Mouse (Mus musculus) embryonic facial prominence, embryonic 13.5 days (tissue): ENCODE measurements around the gene Fam57a. TPM values are rescaled to one million over a fixed set of nuclear protein-coding genes. Genes with fewer than 3 reads are reported as not detected.

Experiments
- ATAC-seq: fragments of 200-750 bp; cut with Nextera tagmentation; 2 replicates; pipeline ENCODE4 v1.8.0; 2017; ENCODE audit warnings: low read depth; ENCODE audit not compliant: insufficient number of reproducible peaks, insufficient read depth, low FRiP score, low TSS enrichment
- H3K27ac ChIP-seq: fragments of 300-500 bp; sonication (generic); 2 replicates; pipeline ENCODE4 v1.5.1; 2015; ENCODE audit warnings: moderate library complexity, mild to moderate bottlenecking, inconsistent platforms
- H3K27me3 ChIP-seq: fragments of 300-500 bp; sonication (generic); 2 replicates; pipeline ENCODE4 v1.6.1; 2015; ENCODE audit warnings: mild to moderate bottlenecking, inconsistent platforms
- H3K36me3 ChIP-seq: fragments of 300-500 bp; sonication (generic); 2 replicates; pipeline ENCODE4 v1.6.1; 2015; ENCODE audit warnings: mild to moderate bottlenecking, inconsistent platforms
- H3K4me1 ChIP-seq: fragments of 300-500 bp; sonication (generic); 2 replicates; pipeline ENCODE4 v1.6.1; 2015; ENCODE audit warnings: inconsistent platforms
- H3K4me2 ChIP-seq: fragments of 300-500 bp; sonication (generic); 2 replicates; pipeline ENCODE4 v1.6.1; 2015; ENCODE audit warnings: moderate library complexity, mild to moderate bottlenecking, inconsistent platforms
- H3K4me3 ChIP-seq: fragments of 300-500 bp; sonication (generic); 2 replicates; pipeline ENCODE4 v1.5.1; 2015; ENCODE audit warnings: mild to moderate bottlenecking, inconsistent platforms
- H3K9ac ChIP-seq: fragments of 300-500 bp; sonication (generic); 2 replicates; pipeline ENCODE4 v1.6.1; 2015; ENCODE audit warnings: mild to moderate bottlenecking, inconsistent platforms
- H3K9me3 ChIP-seq: fragments of 300-500 bp; sonication (generic); 2 replicates; pipeline ENCODE4 v1.6.1; 2016; ENCODE audit warnings: inconsistent platforms
- WGBS: fragments of 180-500 bp; shearing (Covaris S2); methylation state at CpG from one replicate; pipeline ENCODE4 v1.1.7; 2015; ENCODE audit warnings: mixed read lengths; 5-methylcytosine and 5-hydroxymethylcytosine counted together
- polyA plus RNA-seq: library from polyadenylated mRNA; unstranded; fragments of >200 nt; fragmentation: Nextera tagmentation; extraction: Ambion mirVana; gene quantifications from 2 replicates; pipeline ENCODE4 v1.2.1, GENCODE M21; 2015

Gene Fam57a
- polyA plus RNA-seq, 1 experiment from 2014 or later: 20.8 TPM

- H3K9me3 ChIP-seq: no peaks in the 10 kb centered on the region
- no peak for ATAC-seq
- no peak overlapping the region for H3K9ac ChIP-seq
- H3K4me2 ChIP-seq: no peak overlapping the region
- peaks cover 4% of the 10 kb centered on the region for H3K4me1 ChIP-seq
- 92% methylated on average over 2 of the region's 2 CpGs for WGBS
- H3K36me3 ChIP-seq: peaks cover 41% of the 10 kb centered on the region
- no peak overlapping the region for H3K4me3 ChIP-seq
- no peak overlapping the region for H3K27ac ChIP-seq
- no peaks in the 10 kb centered on the region for H3K27me3 ChIP-seq
Measured at GRCm38 (mm10) chr11:76154200-76154599, 25.3 kb upstream of the Fam57a start.

DNA sequence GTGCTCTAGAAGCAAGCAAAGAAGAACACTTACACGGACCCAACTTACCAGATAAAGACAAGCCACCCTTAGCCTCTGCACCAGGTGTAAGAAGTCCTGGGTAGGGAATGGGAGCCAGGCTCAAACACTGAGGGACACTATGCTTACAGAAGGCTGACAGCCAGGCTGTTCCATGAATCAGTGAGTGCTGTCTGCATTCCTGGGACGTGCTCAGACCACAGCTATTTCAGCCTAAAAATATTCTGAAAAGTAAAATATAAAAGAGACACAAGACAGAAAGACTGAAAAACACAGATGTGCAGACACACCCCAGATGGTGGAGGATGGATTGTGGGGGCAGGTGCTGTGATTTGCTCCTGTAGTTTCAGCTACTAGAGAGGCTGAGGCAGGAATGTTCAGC, 24.6 kb upstream of the Fam57a start:
- Histone ChIP-seq H3K4me2 (no peak overlapping the region), H3K27ac (no peak overlapping the region), H3K9ac (no peak overlapping the region), H3K4me1 (peaks cover 1% of the 10 kb centered on the region), H3K4me3 (no peak overlapping the region), H3K36me3 (peaks cover 47% of the 10 kb centered on the region), H3K27me3 (no peaks in the 10 kb centered on the region), H3K9me3 (no peaks in the 10 kb centered on the region)
- 73% methylated on average over 2 of the region's 2 CpGs for WGBS
- ATAC-seq: no peak

DNA sequence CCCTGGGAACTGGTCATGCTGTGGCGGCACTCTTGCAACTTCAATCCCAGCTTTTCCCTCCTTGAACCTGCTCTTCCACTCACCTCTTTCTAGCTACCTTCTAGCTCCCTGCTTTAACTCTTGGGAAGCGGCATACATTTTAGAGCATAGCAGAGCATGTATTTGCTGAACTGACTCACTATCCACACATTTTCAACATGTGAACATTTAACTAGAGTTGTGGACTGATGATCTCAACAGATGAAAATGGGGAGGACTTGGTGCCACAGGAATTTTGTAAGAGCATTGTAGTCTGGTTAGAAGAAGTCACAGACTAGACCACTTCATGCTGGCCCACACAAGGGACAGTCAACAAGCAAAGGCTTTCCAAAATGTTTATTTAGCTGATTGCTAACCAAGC, 21.1 kb upstream of the Fam57a start:
- H3K27me3 ChIP-seq: no peaks in the 10 kb centered on the region
- WGBS: 92% methylated on average over 2 of the region's 2 CpGs
- H3K36me3 ChIP-seq: peaks cover 58% of the 10 kb centered on the region
- H3K9me3 ChIP-seq: no peaks in the 10 kb centered on the region
- H3K4me3 ChIP-seq: no peak overlapping the region
- H3K27ac ChIP-seq: no peak overlapping the region
- H3K4me2 ChIP-seq: no peak overlapping the region
- H3K4me1 ChIP-seq: peaks cover 12% of the 10 kb centered on the region
- ATAC-seq: no peak
- no peak overlapping the region for H3K9ac ChIP-seq

DNA sequence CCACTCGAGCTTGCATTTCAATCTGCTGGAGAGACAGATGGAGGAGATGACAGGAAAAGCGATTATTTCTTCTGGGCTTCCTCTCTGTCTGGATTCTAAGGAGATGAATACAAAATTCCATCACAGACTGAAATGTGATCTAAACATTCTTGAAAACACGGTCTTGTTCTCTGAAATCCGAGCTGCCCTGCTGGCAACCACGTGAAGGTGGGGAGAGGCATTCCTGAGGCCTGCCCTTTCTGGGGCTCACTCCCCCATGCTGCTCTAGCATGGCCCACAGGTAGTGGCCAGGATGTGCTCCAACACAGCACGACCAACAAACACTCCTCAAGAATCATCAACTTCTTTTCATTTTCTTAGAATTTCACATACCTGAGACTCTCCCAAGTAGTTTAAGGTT, 19.2 kb upstream of the Fam57a start:
- H3K4me1 ChIP-seq: peaks cover 12% of the 10 kb centered on the region
- no peak overlapping the region for H3K4me2 ChIP-seq
- H3K36me3 ChIP-seq: peaks cover 48% of the 10 kb centered on the region
- no peaks in the 10 kb centered on the region for H3K27me3 ChIP-seq
- H3K27ac ChIP-seq: peak overlapping the region; percentile 78
- no peak overlapping the region for H3K4me3 ChIP-seq
- 0 out of 2 replicates have a peak overlapping the region, but pooled peaks have one; percentile 49 for H3K9ac ChIP-seq
- WGBS: 23% methylated on average over 6 of the region's 6 CpGs
- H3K9me3 ChIP-seq: no peaks in the 10 kb centered on the region
- ATAC-seq: no peak

- Histone ChIP-seq H3K4me1 (peaks cover 9% of the 10 kb centered on the region; the same call in 1 of the 2 replicates), H3K36me3 (peaks cover 14% of the 10 kb centered on the region), H3K9me3 (no peaks in the 10 kb centered on the region), H3K27ac (no peak overlapping the region), H3K4me2 (no peak overlapping the region), H3K9ac (no peak overlapping the region), H3K27me3 (no peaks in the 10 kb centered on the region), H3K4me3 (no peak overlapping the region)
- WGBS: 93% methylated on average over 4 of the region's 4 CpGs
- ATAC-seq: no peak
Measured at GRCm38 (mm10) chr11:76166657-76167056, 12.8 kb upstream of the Fam57a start.

DNA sequence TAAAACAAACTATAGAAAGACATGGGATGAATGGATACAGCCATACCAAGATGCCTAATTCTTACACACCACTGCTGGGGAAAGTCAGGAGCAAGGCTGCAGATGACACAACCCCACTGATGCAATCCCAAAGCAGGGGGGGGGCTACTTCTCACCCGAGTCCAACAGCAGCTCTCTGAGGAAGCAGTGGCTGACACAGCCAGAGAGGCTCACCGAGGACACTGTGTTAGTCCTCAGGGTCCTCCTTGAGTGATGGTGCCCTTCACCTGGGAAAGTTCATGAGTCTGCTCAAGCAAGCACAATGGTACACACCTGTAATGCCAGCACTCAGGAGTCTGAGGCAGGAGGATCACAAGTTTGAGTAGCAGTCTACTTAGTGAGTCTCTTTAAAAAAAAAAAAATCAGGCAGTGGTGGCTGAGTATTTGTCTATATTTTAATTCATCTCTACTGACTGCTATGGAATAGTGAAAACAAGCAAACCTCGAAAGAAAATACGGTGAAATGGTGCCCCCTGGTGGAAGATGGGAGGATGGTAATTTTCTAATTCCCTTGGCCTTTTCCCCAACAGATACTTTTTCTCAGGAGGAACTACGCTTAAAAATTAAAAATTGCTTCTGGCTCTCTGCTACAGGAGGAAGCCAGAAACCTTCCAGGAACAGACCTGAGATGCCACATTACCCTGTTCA, 12.2 kb upstream of the Fam57a start:
- H3K27me3 ChIP-seq: no peaks in the 10 kb centered on the region
- no peak overlapping the region for H3K9ac ChIP-seq
- H3K4me3 ChIP-seq: no peak overlapping the region
- 26% methylated on average over 5 of the region's 5 CpGs for WGBS
- H3K27ac ChIP-seq: no peak overlapping the region
- H3K4me2 ChIP-seq: no peak overlapping the region
- H3K4me1 ChIP-seq: peaks cover 9% of the 10 kb centered on the region; the same call in 1 of the 2 replicates
- H3K9me3 ChIP-seq: no peaks in the 10 kb centered on the region
- H3K36me3 ChIP-seq: peaks cover 15% of the 10 kb centered on the region
- ATAC-seq: no peak

DNA sequence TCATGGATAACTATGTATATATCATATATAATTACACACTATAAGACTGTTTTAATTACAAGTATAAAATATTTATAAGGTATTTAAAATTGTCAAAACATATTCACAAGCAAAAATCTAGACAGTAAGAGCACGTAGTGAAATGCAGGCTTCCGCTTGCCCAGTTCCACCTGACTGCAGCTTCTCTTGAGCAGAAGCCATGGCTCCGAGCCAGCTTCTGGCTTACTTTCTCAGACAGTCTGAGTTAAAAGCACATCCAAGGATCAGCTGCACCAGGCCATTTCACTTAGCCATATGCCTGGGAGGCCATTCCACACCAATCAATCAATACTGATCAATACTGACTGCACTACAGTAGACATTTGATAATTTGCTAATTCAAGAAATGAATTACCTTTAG, 10.5 kb upstream of the Fam57a start:
- H3K9me3 ChIP-seq: no peaks in the 10 kb centered on the region
- no peak overlapping the region for H3K27ac ChIP-seq
- WGBS: 68% methylated on average over 3 of the region's 3 CpGs
- H3K36me3 ChIP-seq: peaks cover 22% of the 10 kb centered on the region
- H3K4me1 ChIP-seq: peaks cover 9% of the 10 kb centered on the region; the same call in 1 of the 2 replicates
- no peak overlapping the region for H3K4me2 ChIP-seq
- H3K4me3 ChIP-seq: no peak overlapping the region
- no peak for ATAC-seq
- H3K27me3 ChIP-seq: no peaks in the 10 kb centered on the region
- no peak overlapping the region for H3K9ac ChIP-seq

DNA sequence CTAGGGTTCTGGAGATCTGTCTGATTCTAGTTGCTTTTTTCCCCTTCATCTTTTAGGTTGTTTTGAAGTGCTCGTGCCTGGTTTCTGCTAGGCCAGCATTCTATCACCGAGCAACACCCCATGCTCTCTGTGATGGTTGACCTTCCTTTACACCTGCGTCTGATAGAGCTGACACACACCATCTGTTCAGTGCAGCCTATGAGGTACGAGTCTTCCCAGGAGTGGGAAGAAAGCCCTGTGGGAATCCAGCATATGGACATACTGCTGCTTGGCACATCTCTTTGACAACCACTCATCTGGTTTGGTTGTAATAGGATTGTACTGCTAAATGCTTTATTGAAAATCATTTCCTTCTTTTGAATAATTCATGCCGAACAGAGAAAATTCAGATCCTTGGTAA, 9.3 kb upstream of the Fam57a start:
- Histone ChIP-seq H3K4me3 (no peak overlapping the region), H3K4me1 (peaks cover 9% of the 10 kb centered on the region; the same call in 1 of the 2 replicates), H3K9me3 (no peaks in the 10 kb centered on the region), H3K9ac (no peak overlapping the region), H3K27me3 (no peaks in the 10 kb centered on the region), H3K36me3 (peaks cover 17% of the 10 kb centered on the region), H3K27ac (no peak overlapping the region), H3K4me2 (no peak overlapping the region)
- ATAC-seq: no peak
- 74% methylated on average over 5 of the region's 5 CpGs for WGBS

DNA sequence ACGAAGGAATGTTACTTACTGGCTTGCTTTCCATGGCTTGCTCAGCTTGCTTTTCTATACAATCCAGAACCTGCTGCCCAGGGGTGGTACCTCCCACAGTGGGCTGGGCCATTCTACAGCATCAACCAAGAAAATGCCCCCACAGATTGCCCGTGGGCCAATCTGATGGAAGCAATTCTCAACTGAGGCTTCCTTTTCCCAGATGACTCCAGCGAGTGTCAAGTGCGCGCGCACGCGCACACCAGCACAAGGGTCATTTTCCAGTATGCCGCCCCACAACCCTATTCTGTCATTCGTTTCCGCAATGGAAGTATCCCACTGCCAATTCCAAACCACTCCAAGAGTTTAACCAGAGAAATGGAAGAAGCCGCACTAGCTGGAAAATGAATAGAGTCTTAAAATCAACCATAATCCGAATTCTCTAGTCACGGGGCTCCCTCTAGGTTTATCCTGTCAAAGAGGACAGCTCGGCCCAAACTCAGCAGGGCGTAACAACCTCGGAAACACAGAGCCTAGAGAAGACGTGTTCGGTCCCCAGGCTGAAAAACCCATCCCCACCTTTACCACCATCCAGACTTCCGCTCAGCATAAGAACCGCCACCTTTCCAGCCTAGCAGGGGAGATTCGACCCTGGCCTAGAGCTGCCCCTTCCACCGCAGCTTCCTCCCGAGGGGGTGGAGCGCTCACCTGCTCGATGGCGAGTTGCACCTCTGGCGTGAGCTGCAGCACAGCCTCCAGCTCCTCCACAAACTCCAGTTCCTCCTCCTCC, 561 bp upstream of the Fam57a start:
- peak overlapping the region; percentile 95 for H3K4me2 ChIP-seq

DNA sequence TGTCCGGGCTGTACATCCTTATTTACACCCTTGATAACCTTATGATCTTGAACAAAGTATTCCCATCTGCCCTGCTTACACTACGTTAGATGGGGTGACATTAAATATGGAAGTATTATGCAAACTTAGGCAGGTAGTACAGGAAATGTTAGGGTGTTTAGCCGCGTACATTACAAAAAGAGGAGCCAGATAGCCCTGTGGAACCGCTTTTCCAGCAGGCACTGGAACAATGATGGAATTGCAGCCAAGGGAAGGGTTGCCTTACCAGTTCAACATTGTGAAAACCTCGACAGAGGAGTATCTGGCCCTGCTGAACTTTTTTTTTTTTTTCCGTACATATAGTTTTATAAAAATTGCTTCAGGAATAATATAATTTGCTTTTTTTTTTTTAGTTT, 672 bp downstream of the Fam57a start:
- Histone ChIP-seq H3K27me3 (no peaks in the 10 kb centered on the region), H3K36me3 (peaks cover 4% of the 10 kb centered on the region; the same call in 1 of the 2 replicates), H3K27ac (no peak overlapping the region), H3K4me1 (peaks cover 13% of the 10 kb centered on the region), H3K4me3 (peak overlapping the region; percentile 88), H3K9me3 (no peaks in the 10 kb centered on the region), H3K9ac (peak overlapping the region; percentile 81), H3K4me2 (peak overlapping the region; percentile 95)
- WGBS: 20% methylated on average over 7 of the region's 7 CpGs
- ATAC-seq: no peak

More for the DNA sequence above, 561 bp upstream of the Fam57a start:
- peaks cover 5% of the 10 kb centered on the region for H3K36me3 ChIP-seq
- H3K4me1 ChIP-seq: peaks cover 13% of the 10 kb centered on the region
- H3K27ac ChIP-seq: peak overlapping the region; percentile 64
- peak overlapping the region; percentile 81 for H3K9ac ChIP-seq
- no peaks in the 10 kb centered on the region for H3K9me3 ChIP-seq
- 0 out of 2 replicates have a peak, but pooled peaks have one; percentile 26 for ATAC-seq
- peak overlapping the region; percentile 88 for H3K4me3 ChIP-seq
- WGBS: 2% methylated on average over 28 of the region's 28 CpGs
- H3K27me3 ChIP-seq: no peaks in the 10 kb centered on the region

DNA sequence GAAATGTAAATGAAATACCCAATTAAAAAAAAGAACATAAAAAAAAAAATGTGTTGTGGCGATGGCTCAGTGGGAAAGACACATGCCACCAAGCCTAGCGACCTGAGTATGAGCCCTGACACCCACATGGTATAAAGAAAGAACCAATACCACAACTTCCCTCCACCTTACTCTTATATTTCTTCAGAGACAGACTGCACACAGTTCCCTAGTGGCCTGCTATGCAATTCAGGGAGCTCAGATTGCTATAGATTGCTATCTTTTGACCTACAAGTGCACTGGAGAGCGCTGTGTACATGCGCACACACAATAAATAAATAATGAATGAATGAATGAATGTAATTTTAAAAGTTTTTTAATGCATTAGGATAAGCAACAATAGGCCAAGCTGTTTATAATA, 4.3 kb downstream of the Fam57a start:
- H3K9me3 ChIP-seq: no peaks in the 10 kb centered on the region
- 80% methylated on average over 4 of the region's 4 CpGs for WGBS
- H3K4me2 ChIP-seq: no peak overlapping the region
- H3K4me3 ChIP-seq: no peak overlapping the region
- no peak for ATAC-seq
- peaks cover 7% of the 10 kb centered on the region for H3K4me1 ChIP-seq
- H3K9ac ChIP-seq: no peak overlapping the region
- H3K27me3 ChIP-seq: no peaks in the 10 kb centered on the region
- no peaks in the 10 kb centered on the region for H3K36me3 ChIP-seq
- no peak overlapping the region for H3K27ac ChIP-seq

GRCm38 (mm10) chr11:76186908-76187307, 7.4 kb downstream of the Fam57a start:
- WGBS: 87% methylated on average over 6 of the region's 6 CpGs
- Histone ChIP-seq H3K36me3 (no peaks in the 10 kb centered on the region), H3K9me3 (no peaks in the 10 kb centered on the region), H3K9ac (no peak overlapping the region), H3K27me3 (no peaks in the 10 kb centered on the region), H3K4me2 (no peak overlapping the region), H3K27ac (no peak overlapping the region), H3K4me1 (no peaks in the 10 kb centered on the region), H3K4me3 (no peak overlapping the region)
- no peak for ATAC-seq
